Mouse (Mus musculus): ENCODE measurements around the gene Eif2s3y.

Eif2s3y gene

DNA sequence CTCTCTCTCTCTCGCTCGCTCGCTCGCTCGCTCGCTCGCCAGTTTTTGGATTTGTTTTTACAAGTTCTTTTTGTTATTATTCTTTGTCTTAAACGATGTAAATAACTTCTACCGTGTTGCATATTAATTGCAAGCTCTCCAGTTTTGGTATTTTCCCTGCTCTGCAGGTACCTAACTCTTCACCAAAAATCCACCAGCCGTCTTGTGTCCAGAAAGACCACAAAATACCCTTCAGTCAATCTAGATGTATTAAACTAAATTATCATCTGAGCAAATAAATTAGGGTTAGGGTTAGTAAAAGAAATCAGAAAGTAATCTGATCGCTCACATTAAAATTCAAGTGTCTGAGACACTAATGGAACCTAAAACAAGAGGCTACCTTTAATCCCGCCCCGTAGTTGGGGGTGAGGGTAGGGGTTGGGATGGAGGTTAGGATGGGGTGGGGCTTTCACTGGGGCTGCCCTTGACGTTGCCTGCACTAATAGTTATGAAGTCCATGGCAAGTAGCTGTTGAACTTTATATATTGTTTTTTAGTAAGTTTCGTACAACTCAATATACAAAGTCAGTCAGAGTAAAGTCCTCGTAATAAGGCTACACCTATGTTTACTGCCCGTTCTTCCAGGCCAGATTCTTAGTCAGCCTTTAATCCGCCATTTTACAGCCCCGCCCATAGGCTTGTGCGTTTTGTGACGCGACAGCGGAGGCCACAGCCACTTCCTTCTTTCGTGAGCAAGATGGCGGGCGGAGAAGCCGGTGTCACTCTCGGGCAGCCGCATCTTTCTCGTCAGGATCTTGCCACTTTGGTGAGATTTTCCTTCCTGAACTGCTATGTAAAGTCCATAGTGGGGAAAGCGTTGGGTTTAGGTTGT, at the start of gene Eif2s3y:
TSS of gene Eif2s3y (plus strand) at position 662 of the 870 bp plus-strand sequence.
- no peak for DNase-seq
